Mouse (Mus musculus): ENCODE data around the gene Cd302.
A peak's percentile ranks its signal among the peaks of the same experiment; 100 is the strongest.

Cd302 gene

DNA sequence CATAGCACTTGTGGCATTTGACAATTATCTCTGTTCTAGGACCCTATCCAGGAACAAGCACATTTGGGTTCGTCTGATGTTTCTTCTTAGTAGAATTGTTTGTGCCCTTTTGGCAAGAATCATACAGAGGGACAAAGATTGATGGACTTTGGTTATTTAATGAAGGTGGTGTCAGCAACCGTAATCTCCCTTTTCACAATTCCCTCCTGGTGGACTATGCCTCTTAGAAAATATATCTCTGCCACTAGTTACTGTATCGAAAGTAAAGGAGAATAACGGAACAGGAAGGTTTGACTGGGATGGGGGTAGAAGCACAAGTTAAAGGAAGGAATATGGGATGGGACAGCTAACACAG is at the start of gene Cd302:
Cd302 (minus strand) TSS at position 22 of the 355 bp plus-strand sequence.
- DNase-seq (ENCODE audit: low read depth, low spot score), result no peak

DNA sequence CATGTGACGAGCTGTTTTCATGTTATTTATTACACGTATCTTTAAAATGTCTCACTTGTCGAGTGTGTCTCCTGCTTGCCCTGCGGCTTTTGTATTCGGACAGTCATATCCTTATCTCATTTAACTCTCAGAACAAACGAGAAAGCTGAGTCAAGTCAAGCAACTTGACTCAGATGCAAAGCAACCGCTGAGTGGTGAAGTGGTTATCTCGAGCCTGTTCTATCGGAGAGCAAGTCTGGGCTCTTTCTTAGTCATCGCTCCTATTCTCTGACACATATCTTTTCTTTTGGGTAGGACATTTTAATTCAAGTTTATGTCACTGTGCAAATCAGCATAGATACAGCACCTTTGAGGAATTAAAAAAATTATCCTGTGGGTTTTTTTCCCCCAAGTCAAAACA is 44.4 kb upstream of the Cd302 start:
- DNase-seq (ENCODE audit: low read depth, low spot score), result no peak

DNA sequence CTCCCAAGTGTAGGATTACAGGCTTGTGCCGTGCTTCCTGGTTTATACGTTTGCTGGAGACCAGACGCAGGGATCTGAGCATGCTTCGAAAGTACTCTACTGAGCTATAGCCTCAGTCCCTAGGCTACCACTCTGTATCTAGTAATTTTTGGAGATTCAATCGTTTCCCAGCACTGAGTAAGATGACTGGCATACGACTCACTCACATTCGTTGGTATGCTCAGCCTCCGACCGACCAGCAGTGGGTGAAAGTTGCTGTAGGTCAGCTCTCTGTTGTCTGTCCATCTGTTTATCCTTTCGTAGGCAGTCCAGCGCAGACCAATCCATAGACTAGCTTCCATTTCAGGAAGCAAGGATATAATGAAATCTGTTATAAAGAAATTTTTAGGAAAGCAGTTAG is 43.3 kb upstream of the Cd302 start:
- DNase-seq (ENCODE audit: low read depth, low spot score), result no peak

DNA sequence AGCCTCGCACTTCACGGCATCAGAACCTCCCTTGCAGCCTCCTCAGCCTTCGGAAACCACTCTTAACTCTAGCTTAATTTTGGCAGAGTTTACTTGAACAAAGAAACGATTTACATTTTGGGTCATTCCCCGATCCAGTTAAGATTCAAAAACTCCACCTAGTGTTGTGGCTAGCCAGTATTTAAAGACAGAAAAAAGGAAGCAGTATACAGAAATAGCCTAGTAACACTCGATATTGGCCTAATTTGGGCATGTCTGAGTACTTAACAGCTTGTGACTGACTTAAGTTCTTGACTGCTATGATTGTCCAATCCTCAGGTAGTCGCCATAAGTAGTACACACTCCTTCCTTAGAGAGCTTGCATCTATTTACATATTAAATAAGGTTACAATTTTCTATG is 42.7 kb upstream of the Cd302 start:
- no peak for DNase-seq (ENCODE audit: low read depth, low spot score)

DNA sequence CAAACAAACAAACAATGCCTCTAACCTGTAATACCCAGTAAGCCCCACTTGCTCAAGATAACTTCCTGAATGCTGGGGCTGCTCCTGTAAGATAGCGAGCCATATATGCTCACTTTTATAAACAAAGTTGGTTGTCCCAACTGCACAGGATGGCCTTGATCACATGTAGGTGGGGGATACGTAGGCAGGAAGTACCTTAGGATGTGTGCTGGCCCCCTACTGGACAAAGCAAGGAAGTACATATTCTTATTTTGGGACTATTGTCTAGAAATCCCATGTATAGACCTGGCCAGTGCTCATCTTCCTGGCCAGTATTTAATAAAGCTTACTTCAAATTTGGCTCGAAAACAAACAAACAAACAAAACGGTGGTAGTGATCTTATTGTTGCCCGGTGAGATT is 39.1 kb upstream of the Cd302 start:
- DNase-seq (ENCODE audit: low read depth, low spot score), result no peak

DNA sequence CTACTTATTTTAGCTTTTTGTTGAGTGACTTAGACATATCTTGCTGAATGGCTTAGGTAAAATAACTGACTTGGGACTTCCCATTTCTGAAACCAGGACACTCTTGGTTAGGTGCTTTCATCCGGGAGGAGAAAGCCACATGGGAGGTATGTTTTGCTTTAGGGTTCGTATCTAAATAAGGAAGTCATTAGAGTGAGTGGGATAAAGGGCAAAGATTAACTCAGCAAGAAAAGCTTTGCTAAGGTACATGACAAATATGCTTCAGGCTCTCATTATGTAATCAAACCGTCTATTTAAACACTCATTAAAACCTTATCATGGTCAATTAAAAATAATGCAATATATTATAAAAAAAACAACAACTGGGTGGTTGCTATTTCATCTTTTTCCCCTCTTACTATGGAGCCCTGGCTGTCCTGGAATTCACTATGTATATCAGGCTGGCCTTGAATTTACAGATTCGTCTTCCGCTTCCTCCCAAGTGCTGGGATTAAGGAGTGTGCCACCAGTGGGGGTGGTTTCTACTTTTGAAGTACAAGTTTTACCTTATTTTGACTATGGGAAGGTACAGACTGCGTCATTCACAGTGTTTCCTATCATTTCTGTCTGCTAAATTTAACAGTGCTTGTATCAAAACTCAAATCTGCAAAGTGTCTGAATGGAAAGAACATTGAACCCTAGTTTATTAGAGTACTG is 37.9 kb upstream of the Cd302 start:
- peak; percentile 24 for DNase-seq (ENCODE audit: low read depth, low spot score)

DNA sequence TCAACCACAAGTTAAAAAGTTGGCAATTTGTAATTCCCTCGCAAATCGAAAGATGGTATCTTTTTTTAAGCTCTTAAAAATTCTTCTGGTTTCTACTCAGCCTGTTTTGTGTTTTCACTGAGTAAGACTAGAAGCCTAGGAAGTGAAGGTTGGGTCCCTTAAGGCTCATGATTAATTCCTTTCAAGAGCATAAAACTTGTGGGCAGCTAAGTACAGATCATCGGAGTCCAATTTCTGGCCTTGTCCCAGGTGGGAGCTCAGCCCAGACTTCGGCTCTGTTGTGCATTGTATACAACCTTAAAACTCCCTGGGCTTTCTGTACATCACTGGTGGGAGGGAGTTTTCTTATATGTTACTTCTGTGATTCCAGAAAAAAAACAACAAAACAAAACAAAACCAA is 19.5 kb upstream of the Cd302 start:
- no peak for DNase-seq (ENCODE audit: low read depth, low spot score)

DNA sequence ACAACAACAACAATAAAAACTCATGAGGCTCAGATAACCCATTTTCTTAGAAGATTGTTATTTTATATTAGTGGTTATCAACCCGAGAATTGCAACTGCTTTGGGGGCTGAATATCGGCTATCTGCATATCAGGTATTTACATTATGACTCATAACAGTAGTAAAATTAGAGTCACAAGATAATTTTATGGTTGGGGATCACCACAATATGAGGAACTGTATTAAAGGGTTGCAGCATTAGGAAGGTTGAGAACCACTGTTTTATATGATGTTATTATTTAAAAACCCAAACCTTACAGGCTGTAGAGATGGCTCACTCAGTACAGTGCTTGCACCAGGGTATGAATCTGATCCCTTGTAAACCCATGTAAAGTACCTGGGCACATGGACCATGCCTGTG is 15.0 kb upstream of the Cd302 start:
- DNase-seq (ENCODE audit: low read depth, low spot score), result no peak

DNA sequence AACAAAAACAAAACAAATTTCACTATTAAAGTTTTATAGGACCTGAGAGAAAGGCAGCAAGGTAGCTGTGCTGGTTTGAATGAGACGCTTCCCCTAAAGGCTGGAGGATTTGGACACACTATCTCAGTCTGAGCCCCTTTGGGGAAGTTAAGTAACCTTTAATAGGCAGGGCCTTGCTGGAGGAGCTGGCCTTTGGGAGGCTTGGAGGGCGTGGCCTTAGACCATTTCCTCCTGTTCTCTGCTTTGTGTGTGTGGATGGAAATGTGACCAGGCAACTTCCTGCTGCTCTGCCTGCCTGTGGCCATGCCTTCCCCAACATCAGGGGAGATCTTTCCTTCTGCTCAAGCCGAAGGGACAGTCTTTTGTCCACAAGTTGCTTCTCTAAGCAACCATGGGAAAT is 14.0 kb upstream of the Cd302 start:
- no peak for DNase-seq (ENCODE audit: low read depth, low spot score)

DNA sequence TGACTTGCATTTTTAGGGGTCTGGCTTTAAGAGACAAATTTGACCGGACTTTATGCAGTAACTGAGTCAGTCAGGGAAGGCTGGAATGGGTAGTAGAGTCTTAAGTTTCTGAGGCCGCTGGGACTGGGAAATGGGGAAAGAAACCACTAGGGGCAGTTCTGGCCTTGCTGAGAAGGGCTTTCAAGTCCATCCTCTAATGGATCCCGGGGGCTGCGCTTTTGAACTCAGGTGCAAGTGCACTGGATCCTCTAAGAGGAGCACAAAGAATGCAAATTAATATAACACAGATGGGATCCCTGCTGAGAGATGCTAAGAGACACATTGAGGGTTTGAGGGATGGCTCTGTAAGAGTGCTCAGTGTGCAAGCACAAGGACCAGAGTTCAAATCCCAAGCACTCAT is 7.1 kb upstream of the Cd302 start:
- DNase-seq (ENCODE audit: low read depth, low spot score), result no peak

DNA sequence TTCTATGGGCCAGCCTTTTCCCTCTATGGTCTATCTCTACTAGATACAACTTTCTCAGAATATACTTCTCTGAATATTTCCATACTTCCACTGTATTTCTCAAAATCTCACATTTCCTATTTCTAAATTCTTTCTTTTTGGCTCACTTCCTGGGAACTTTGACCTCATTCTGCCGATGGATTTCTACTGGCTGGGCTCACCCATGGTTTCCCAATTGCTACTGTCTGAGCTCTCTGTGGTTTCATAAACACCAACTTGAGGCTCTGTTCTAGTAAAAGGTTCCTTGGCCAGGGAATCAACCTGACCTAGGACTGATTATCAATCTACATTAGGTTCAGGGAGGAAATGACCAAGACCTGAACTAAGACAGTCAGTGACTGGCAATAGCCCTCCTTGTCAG is 5.2 kb upstream of the Cd302 start:
- DNase-seq (ENCODE audit: low read depth, low spot score), result no peak

DNA sequence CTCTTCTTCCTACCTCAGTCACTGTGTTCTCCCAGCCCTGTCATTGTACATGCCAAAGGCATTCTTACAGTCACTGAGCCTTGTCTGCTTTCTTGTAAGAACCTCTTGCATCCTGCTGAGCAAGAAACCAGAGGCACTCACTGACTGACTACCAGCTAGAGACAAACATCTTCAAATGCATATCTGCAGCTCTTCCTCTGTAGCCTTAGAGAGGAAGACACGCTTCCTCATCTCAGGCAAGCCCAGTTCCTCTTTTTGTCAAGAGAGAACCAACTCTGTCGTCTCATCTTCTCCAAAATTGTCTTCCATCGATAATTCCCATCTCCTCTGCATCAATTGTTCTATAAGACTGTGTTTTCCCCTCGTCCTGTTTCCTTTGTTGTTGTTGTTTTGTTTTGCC is 4.3 kb upstream of the Cd302 start:
- no peak for DNase-seq (ENCODE audit: low read depth, low spot score)

DNA sequence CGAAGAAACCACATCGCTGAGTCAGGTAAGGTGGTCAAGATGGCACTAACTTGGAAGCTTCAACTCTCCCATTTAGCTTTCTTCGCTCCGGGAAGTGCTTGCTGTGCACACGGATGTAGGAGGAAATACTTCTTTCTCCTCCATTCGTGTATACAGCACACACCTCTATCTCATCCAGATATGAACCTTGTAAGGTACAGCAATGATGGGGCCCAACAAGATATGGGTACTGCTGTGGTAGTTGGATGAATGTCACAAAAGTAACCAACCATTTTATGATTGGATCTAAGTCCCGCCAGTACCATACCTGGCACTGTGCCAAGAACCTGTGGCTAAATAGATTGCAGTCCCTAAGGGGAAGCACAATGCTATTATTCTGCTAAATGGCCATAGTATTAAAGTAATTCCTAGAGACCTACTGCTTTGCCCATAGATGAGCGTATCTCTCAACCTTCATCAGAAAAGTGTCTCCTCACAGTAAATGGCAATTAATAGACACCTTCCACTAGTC is 874 bp upstream of the Cd302 start:
- DNase-seq (ENCODE audit: low read depth, low spot score), result no peak

DNA sequence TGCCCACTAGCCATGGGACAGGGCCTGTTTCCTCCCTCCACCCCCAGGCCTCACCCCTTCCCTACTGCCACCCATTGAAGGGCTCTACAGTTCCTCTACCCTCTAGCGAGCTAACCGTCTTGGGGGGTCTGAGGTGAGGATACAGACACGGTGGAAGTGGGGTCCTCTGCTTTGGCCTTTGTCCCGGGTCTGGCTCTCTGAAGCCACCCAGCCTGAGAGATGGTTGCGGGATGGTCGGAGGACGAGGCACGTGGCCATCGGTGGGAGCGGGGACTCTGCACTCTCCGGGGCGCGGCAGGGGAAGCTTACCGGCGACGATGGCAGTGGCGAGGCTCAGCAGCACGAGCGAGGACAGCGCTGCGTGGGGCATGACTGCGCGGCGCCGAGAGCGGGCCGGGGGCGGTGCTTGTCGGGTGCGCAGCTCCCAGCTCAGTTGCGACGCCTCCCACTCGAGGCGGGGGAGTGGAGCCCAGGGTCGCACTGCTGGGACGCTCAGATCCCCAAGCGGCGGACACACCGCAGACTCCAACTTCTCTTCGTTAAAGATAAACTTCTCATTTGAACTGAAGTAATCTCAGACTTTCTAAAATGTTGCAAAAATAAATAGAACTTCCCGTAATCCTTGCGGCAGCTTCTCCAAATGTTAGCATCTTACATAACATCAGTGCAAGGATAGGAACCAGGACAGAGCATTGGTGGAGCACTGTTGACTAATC is 379 bp downstream of the Cd302 start:
- DNase-seq (ENCODE audit: low read depth, low spot score), result peak; percentile 29

DNA sequence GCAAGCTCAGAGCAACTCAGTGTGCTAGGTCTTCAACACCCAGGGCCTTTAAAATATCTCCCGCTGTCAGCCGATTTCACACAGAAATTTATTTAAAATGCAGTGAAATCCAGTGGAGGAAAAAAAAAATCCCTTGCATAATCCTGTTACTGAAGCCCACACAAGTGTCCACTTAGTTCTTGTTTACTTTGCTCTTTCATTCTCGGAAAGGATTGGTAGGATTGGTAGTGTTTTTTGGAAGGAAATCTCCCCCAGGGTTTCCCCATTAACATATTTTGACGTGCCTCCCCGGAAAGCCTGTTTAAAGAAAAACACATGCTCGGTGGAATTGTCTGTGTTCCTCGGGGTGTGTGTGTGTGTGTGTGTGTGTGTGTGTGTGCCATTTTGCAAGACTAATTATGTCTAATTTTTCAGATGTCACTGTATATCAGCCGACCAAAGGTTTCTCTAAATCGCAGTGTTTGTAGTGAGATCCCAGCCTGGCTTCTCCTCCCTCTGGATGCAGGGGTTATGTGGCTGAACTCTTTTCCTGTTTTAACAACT is 1.0 kb downstream of the Cd302 start:
- peak; percentile 24 for DNase-seq (ENCODE audit: low read depth, low spot score)

DNA sequence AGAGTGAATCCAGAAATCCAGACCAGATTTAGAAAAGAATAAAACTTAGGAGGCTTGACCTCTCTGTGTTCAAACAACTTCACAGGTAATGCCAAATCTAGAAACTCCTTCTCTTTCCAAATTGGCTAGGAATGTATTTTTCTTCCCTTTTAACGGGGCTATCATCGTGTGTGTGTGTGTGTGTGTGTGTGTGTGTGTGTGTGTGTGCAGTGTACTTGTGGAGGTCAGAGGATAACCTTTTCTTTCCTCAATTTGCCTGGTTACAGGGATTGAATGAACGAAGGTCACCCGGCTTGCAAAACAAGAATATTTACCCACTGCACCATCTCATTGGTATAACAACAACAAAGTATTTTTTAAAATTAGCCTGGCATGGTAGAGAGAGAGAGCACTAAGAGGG is 1.7 kb downstream of the Cd302 start:
- DNase-seq (ENCODE audit: low read depth, low spot score), result no peak

DNA sequence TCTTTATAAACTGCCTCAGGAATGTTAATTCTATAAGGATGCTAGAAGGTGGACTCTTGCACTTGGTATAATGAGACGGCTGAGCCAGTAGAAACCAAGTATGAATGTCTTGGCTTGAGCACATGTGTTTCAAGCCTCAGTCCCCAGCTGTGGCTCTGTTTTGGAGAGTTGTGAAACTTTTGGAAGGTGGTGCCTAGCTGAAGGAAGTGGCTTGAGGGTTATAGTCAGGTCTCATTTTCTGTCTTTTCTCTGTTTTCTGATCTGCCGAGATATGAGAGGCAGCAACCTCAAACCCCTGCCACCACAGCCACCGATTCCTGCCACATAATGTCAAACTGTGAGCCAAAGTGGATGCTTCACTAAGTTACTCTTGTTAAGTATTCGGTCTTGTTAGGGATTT is 5.7 kb downstream of the Cd302 start:
- DNase-seq (ENCODE audit: low read depth, low spot score), result no peak

DNA sequence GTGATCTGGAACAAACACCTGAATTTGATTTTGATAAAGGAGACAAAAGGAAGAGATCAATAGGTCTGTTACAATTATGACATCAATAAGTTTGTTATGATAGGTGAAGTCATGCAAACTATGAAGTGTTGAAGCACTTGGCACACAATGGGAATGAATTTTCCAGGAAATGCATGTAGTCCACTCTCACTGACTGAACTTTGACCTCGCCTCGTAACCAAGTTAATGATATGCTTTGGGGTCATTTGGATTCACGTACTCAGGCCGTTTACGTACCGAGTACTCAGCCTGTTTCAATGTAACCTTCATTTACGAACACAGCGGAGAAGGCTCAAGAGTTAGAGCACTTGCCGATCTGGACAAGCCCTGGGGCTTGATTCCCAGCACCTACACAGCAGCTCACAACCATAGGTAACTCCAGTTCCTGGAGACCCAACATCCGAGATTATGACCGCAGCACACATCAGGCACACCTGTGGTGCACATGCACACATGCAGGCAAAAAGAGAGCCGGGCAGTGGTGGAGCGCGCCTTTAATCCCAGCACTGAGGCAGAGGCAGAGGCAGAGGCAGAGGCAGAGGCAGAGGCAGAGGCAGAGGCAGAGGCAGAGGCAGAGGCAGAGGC is 14.3 kb downstream of the Cd302 start:
- DNase-seq (ENCODE audit: low read depth, low spot score), result no peak

DNA sequence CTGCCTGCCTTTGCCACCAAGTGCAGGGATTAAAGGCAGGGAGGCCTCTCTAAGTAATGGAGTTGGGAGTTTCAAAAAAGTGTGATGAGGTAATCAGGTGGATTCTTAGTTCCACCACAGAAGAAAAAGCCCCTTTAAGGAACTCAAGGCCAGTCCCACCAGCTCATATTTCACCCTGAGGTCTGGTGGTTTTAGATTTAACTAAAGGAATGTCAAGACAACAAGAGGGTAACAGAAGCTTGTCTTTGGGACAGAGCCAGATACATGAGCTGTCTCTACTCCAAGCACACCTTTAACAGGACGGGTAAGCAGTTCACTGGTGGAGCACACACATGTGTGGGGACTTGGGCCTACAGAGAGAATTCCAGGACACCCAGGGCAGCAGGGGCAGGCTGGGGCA is 16.7 kb downstream of the Cd302 start:
- DNase-seq (ENCODE audit: low read depth, low spot score), result no peak

DNA sequence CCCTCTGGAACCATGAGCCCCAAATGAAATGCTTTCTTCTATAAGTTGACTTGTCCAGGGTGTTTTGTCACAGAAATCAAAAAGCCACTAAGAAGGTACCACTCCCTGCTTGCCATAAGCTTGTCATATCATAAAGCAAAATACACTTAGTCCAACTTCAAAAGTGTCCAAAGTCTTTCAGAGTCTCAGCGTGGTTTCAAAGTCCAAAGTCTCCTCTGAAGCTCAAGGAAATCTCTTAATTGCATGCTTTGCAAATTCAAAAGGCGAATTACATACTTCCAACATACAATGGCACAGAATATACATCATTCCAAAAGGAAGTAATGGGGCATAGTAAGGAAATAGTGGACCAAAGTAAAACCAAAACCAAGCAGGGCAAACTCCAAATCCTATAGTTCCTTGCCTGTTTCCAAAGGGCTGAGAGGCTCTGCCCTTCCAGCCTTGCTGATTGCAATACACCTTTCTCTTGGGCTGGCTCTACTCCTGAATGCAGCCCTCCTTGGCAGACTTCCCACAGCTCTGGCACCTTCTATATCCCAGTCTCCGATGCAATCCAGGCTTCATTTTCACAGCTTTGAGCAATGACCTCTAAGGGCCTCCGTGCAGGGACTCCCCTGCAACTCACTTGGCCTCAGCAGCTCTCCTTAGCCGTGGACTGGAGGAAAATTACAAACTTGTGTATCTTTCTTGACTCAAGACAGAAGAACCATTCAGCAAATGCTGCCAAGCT is 23.5 kb downstream of the Cd302 start:
- DNase-seq (ENCODE audit: low read depth, low spot score), result no peak

DNA sequence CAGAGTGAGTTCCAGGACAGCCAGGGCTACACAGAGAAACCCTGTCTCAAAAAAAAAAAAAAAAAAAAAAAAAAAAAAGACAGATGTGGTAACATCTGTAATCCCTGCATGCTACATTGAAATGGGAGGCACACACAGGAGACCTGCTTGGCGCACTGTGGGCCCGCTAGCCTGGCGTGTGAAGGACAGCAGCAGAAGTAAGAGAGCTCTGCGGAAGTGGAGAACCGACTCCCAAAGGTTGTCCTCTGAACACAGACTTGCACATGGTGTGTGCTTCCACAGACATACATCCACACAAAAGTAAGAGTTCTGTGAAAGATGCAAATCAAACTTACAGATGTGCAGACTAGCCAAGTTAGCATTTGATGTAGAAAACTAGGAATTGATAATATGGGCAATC is 25.1 kb downstream of the Cd302 start:
- DNase-seq (ENCODE audit: low read depth, low spot score), result no peak

DNA sequence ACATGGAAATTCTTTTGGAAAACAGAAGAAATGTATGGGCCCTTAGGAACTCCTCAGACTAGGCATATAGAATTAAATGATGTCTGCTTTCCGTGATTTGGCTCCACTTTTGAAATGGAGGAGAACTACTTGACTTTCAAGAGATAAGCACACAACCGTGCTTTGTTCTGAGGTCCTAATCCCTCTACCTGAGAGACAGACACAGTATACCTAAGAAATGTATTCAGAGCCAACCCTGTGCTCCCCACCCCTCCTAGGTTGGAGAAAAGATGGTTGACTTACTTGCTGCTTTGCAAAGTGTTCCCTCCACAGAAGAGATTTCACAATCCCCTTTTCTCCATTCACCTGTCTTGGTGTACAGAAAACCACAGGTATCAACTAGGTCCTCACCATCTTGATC is 27.5 kb downstream of the Cd302 start:
- DNase-seq (ENCODE audit: low read depth, low spot score), result no peak

Measured in telencephalon, adult 2 months (tissue).